Mouse (Mus musculus) telencephalon, adult 2 months (tissue): ENCODE measurements around the gene Paxbp1.
A peak's percentile ranks its signal among the peaks of the same experiment; 100 is the strongest.

Source experiments
- DNase-seq: peaks from one replicate; pipeline ENCODE4 v3.0.0-alpha.2; 2011; ENCODE audit warnings: low read depth, low spot score

Gene Paxbp1

DNA sequence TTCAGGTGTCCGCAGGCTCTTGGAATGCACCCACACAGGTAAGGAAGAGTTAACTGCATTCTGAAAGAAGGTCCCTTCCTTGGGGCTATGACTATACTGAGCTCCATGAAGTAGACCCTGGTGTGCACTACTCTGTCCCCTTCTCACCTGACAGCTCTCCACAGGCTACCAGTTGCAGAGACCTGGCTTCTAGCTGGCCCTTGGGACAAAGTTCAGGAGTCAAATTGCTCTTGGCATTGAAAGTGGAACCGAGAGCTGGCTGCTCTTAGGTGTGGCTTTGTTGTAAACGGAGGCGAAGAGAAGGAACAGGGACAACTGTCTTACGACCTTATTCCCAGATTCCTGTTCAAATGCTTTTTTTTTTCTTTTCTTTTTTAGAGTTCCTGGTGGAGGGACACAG lies 10.8 kb upstream of the Paxbp1 start:
- DNase-seq = no peak

DNA sequence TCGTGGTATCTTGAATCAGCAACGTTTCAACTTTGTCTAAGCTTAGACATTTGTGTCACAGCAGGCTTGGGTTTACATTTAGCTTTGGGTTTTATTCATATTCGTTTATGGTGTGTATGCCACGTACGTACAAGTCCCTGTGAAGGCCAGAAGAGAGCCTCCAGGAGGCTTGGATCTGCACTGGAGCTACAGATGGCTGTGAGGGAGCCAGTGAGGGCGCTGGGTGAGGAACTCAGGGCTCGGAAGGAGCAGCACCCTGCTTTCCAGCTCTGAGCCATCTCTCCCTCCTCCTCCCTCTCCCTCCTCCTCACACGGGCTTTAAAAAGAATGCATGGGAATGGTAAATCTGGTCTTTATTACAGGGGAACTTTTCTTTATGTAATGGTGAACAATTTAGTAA lies 9.3 kb upstream of the Paxbp1 start:
- no peak for DNase-seq

DNA sequence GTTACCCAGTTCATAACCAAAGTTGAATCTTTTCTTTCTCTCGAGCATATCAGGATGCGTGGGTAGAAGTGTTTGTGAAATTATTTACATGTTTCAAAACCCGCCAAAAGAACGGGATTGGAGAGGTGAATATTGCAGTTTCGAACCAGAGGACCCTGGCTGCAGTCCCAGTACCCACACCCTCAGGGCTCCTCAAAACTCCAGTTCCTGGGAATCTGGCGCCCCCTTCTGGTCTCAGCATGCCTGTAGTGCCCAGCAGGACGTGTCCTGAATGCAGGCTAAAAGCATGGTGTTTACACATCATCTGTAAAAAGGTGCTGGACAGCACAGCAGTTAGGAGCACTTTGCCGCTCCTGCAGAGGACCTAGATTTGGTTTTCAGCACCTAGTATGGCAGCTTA lies 1.2 kb upstream of the Paxbp1 start:
- no peak for DNase-seq

DNA sequence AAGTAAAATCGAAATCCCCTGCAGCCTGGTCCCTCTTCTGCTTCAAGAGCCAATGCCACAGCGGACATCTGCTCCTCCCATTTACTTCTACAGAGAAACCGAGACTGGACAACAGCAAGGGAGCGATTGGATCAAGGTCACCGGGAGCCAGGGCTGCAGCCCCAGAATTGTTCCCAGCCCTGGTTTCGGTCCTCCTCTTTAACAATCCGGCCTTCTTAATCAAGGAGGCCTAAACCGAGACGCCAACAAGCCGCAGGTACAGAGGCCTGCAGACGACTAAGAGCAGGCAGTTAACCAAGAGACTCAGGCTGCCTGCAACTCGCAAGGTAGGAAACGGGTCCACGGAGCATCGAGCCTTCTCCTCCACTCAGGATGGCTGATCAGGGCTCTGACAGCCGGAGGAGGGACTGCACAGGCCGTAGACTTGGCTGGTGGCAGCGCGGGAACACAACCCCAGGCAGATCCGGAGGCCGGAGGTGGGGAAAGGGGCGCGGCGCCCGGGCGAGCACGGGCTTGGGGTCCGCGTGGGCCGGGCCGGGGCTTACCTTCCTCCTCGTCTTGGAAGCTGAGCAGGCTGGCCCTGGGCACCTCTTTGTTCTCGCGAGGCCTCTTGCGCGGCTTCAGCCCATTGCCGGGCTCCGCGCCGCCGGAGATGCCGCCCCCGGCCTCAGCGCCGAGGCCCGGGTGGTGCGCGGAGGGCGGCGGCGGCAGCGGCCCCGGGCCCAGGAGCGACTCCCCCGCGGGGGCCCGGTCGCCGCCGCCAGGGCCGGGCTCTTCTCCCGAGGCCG lies 688 bp downstream of the Paxbp1 start:
- DNase-seq = no peak

DNA sequence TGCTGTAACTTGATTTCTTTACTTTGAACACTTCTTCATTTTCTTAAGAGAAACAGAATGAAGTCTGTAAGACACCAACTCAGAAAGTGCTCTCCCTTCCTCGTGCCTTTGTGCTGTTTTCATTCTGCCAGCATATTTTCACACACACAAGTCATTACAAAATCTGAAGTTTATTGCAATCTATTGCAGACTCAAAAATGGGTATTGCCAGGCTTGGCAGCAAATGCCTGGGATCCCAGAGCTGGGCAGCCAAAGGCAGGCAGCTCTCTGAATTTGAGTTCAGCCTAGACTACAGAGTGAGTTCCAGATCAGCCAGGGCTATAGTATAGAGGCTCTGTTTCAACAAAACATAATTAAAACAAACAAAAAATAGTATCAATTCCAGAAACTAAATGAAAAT lies 1.7 kb downstream of the Paxbp1 start:
- DNase-seq = no peak

DNA sequence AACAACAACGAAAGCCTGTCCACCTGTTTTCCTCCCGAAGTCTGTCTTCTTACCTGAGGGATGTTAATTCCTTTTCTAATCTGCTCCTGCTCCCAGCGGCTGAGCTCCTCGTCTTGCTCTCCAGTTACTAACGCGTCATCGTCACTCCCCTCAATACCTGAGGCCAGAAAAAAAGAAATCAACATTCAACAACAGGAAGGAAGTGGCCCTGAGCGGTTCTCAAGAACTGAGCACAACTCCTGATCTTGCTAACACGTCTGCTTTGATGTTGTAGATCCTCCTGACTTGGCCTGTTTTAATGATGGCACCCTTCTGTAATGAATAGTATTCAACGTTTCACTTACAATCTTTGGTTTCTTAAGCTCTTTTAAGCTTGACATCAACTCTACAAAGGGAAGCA lies 8.5 kb downstream of the Paxbp1 start:
- no peak for DNase-seq

DNA sequence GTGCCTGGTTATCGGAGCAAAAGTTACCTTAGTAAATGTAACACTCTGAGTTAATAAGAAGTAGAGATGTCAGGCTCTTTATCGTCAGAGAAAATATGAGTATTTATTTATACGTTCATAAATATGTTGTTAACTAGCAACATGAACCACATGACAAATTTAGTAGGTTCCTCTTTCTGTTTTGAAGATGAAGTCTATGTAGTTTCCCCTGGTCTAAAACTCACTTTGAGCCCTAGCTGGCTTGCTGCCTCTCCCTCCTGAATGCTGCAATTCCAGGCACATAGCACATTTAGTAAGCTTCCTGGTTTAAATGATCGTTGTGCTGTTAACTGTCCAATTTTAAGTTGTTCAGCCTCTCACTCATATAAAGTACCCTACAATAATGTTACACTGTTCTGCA lies 13.6 kb downstream of the Paxbp1 start:
- no peak for DNase-seq

DNA sequence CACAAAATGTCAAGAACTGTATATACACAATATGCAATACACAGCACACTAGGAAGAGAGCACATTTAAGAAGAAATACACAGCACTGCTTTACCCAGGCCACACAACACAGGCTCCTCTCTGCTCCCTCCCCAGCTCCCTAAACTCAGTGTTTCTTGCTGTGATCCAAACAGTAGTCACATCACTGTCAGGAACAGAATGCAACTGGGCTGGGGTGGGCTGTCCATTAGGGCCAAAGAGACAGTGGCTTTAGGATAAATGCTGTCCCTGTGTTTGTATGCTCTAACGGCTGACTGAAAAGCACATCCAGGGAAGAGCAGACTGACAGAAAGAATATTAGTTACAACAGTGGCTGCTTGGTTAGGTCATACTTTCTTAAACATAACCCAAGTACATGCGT lies 14.4 kb downstream of the Paxbp1 start:
- no peak for DNase-seq

DNA sequence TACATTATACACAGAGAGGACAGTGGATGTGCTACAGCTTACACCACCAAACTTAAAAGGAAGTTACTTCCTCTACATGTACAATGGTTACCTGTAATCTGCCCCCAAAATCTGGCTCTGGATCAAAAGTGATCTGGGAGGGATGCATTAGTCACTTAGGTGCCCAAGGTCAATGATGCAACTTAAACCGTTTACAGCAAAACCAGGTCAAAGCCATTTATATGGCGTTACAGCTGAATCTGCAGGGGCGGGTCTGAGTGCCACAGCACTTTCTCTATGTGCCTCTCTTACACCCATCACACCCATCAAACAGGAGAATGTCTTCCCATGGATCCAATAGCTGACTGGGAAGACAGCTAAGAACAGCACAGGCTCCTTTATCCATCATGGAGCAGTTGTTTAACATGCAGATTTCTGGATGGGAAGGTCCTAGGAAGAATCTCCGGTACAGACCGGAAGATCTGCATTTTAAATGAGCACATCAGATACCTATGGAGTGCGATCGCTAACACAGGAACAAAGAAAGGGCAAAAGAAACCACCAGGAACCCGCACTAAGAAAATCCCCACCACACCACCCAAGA lies 15.1 kb downstream of the Paxbp1 start:
- no peak for DNase-seq

DNA sequence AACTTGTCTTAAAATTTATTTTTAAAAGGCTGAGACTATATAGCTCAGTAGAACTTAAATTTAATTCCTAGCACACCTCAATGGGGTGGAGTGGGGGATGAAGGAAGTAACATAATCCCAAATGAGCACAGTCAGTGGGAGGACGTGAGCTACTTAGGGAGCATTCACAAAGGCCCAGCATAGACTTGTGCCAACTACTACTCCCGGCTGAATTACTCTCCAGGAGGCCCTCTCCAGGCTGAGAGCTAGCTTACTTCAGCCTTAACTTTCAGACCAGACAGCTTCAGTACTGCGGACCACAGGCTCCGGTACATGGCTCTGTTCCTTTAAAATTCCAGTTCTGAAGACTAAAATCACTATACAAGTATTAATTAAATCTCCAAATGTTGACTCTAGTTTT lies 18.1 kb downstream of the Paxbp1 start:
- no peak for DNase-seq

DNA sequence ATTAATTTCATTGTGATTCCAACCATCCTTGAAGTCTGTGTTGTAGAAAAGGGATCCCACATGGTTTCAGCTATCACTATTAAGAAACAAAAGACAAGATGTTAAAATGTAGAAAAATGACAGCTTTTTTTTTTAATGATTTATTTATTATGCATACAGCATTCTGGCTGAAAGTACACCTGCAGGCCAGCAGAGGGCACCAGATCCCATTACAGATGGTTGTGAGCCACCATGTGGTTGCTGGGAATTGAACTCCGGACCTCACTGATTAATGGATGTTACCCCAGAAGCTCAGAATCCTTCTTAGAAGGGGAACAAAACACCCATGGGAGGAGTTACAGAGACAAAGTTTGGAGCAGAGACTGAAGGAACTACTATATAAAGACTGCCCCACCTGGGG lies 21.0 kb downstream of the Paxbp1 start:
- DNase-seq = no peak

DNA sequence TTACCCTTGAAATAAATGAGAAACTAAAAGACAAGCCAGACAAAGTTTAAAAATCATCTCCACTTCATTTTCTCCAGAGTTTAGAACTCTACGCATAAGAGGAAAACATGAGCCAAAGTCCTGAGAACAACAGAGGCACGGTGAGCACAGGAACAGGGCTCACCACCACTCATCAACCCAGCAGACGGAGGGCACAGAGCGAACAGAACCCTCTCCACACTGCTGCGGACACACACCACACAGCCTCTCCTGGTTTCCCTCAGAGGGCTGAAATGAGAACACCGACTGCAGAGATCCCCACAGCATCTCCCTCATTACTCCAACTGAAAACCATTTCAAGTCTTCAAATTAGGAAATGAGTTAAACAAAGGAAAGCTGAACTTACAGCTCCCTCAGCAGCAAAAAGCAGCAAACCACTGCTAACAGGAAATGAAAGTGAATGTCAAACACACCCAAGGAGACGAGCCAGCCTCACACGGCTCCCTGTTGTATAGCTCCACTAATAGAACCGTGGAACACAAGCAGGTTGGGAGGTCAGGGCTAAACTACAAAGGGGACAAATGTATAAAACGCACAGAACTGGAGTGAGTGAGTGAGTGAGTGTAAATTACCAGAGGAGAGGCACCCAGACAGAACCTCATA lies 23.4 kb downstream of the Paxbp1 start:
- no peak for DNase-seq

DNA sequence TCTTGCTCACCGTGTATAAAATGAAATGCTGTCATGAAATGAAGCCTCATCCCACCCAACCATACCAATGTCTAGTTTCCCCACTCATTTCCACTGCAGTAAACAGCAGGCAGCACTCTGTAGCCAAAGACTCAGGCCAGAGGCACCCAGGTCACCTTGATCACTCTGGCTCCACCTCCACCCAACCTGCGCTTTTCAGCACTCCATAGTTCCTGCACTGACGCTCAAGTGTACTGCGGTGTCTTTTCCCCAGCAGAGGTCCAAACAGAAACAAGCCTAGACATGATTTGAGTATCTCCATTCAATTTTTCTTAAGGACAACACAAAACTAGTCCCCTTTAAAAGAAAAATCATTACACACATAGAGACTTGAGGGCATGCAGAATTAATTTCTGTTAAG lies 24.9 kb downstream of the Paxbp1 start:
- DNase-seq = no peak

DNA sequence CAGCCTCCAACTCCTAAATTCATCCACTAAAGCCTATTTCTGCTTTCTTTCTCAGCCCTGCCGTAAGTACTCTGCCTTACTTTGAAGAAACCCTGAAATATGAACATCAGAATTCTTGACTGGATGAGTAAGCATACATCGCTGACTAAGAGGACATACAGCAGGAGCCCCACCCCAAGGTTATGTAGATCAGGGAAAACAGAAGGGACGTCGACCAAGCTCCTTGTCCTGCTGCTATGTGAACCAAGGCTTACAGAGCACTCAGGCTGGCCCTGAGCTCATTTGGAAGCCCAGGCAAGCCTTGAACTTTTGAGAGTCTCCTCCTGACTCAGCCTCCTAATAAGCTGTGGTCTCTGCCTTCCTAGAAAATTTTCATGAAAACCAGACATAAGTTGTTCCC lies 28.6 kb downstream of the Paxbp1 start:
- no peak for DNase-seq

DNA sequence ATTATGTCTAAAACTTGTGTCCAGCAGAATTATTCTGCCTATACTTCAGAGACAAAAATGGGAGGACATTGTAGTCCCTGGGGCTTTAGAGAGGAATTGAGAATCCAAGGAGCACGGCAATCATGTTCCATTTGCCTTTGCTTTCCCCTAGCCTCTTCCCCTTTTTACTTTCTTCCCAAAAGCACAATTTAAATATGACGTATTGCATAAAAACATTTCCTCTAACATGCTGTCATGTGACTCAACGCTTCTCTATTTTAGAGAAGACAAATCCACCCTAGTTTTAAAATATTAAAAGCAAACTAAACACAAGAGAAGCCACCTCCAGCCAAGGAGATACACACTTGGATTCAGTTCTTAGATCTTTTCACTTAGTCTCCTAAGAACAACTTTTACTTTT lies 32.5 kb downstream of the Paxbp1 start:
- DNase-seq = no peak

DNA sequence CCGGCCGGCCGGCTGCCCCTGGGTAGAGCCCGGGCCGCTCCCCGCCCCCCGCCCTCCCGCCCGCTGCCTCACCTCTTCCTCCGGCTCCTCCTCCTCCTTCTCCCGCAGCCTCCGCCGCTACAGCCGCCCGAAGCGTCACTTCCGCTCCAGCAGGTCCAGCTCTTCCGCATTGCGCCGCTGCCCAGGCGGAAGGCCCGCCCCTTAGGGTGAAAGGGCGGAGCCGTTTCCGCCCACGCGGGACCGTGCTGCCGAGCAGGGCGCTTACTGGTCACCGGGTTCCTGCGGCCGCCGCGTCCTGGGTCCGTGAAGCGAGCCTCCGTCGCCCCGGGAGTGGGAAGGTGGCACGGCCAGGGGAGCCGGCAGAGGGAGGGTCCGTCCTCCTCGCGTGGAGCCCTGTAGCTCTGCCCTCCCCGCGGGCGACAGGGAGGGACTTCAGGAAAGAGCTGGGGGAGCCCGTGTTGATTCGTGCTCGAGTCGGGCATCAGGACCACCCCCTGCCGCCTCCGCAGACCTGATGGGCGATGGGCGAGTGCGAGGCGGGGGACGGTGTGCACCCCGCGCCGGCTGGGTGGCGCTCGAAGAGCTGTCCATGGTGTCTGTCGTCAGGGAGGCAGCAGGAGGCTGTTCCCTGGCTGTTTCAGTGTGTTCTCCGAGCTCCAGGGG lies 33.2 kb downstream of the Paxbp1 start, which contains the start of gene Synj1:
Gene Synj1, minus strand, starts transcription at position 288 of the 663 bp plus-strand sequence.
- DNase-seq = peak; percentile 93

DNA sequence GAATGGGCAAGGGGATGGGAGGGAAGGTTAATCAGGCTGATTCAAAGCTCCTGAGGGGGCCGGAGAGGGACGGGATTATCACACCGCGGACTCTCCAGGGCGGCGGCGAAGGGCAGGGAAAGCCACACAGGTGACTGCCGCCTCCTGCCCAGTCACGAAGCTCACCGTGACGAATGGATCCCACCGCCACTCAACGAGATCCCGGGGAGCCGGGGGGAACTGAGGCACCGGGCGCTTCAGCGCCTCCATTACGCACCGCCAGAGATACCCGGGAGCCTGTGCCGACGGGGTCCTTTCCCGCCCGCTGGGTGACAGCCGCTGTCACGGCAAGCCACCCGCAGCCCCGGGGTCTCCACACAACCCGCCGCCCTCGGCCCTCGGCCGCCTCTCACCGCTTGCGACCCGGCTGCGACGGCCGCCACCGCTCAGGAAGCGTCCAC lies 33.7 kb downstream of the Paxbp1 start:
- DNase-seq = no peak

DNA sequence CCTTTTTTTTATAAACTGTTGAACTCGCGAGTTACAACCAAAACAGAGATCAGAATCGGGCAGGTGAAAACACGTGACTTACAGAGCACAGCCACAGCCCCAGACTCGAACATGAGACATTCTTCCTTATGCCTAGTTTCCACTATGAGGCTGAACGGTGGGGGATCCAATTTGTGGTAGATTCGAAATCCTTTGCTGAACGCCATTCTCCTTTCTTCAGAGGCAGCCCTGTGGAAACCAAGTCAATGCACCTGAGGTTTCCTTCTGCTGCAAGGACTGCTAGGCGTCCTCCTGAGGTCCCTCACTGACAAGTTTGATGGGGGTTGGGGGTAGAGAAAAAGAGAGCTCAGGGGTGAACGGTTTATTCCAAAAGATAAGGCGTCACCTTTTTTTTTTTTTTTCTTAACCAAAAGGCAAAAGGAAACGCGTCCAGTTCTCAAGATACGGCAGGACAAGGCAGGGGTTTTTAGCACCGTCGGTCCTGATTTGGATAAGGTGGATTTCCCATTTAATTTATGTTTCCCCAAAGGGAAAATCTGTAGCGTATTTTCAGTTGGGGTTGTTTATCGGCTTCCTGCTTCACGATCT lies 34.3 kb downstream of the Paxbp1 start:
- no peak for DNase-seq

DNA sequence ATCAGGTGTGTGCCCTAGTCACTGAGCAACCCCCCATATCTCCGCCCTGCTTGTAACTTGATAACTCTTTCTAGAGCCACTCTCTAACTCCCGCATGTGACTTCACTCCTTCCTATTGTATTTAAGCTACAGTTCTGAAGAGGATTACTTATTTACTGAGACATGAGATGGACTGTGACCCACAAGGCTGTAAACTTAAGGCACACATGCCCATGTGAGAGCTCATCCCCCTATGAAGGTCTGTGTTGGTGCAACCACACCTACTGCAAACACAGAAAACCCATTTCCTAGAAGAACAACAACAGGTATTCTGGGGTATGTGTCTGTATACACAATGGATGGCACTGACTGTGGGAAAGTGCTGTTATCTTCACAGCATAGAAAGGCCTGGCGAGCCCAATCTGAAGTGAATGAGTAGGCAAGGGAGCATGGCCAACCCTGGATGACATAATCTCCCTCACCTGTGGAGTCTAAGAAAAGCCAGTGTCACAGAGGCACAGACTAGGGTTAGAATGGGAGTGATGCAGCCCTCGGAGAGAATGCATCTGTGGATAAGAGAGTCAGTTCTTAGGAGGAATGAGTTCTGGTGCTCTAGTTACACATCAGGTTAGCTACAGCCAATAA lies 39.3 kb downstream of the Paxbp1 start:
- DNase-seq = no peak

DNA sequence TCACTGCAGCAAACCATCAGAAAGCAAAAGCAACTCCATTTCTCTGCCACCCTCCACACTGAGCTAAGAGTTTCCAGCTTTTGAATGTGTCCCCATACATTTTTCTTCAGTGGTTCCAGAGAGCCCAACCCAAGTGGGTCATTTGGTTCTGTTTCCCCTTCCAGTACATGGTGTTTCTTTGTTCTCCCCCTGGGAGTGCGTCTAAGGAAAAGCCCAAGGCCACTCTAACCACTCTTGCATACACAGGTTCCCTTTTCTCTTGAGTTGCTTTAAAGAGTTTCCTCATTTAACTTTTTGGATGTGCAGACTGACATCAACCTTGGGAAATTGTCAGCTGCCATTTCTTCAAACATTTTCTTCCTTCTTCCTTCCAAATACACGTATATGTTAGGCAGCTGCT lies 43.2 kb downstream of the Paxbp1 start:
- DNase-seq = no peak

DNA sequence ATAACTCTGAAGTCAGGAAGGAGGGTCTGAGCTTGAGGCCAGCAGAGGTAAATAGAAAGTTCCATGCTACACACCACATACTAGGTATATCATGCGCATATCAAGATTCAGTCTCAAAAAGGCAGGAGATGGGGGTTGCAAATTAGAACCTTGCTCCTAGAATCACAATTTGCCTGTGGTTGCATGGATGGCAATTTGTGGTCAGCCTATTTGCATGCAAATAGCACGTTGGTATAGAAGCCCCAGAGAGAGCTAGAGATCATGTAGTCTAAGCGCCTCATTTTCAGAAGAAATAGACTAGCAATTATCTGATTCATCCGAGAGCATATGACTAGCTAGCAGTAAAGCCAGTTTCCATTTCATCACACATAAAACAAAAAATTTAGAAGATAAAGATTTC lies 44.5 kb downstream of the Paxbp1 start:
- DNase-seq = no peak

DNA sequence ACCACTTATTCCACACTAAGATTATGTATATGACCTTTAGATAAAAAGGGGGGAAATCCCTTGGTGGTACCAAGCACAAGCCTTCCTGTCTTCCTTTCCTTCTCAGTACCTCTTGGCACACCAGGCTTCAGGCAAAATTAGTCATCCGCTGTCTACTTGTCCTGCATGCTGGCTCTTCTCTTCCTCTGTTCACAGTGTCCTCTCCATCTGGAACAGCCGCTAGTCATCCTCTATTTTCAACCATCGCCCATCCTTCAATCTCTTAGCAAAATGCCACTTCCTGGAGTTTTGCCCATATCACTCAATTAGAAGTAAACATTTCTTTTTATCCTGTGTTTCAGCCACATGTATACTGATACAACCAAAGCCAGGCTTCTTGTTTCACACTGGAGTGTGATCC lies 46.5 kb downstream of the Paxbp1 start:
- no peak for DNase-seq
